Mouse (Mus musculus) embryo, embryonic 11 days (tissue): ENCODE data around the gene Gpr137.

ENCODE experiments used
- DNase-seq: peaks from one replicate; pipeline ENCODE4 v3.0.0-alpha.2; 2015

Gene Gpr137

DNA sequence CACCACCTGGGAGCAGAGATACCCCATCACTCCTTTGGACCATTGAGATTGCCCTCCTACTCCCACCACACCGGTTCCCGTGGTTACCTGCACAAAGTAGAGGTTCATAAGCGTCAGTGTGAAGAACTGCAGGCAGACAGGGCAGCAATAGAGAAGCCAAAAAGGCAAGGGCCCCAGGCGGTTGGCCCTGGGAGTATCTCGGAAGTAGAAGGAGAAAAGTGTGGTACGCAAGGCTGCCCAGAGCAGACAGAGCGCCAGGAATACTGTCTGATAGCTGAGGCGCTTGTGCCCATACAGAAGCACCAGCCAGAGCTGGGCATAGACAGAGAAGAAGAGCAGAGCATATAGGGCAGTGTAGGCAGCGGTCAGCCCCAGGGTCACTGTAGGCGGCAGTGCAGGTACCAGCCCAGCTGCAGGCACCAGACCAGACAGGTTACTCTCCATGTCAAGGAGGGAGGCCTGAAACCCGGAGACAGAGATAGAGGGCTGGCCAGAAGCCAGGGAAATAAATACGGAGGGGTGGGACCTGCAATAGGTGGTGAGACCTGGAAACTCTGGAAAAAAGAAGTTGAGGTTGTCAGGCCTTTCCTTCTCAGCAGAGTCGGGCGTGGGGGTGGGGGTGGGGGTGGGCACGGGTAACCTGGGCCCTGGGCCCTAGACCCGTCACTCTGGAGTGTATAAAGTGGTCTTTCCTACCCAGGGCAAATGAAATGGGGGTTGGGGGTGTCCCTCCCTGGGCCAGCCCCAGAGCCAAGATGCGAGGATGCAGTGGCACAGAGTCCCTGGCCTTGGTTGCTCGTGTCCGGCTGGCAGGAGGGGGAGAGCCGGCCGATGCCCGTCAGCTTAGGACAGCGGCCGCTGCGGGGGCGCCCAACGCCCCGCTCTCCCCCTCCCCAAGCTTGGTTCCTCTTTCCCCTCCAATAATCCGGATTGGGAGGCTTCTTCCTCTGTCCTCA lies 1.6 kb downstream of the Gpr137 start:
- no peak for DNase-seq

DNA sequence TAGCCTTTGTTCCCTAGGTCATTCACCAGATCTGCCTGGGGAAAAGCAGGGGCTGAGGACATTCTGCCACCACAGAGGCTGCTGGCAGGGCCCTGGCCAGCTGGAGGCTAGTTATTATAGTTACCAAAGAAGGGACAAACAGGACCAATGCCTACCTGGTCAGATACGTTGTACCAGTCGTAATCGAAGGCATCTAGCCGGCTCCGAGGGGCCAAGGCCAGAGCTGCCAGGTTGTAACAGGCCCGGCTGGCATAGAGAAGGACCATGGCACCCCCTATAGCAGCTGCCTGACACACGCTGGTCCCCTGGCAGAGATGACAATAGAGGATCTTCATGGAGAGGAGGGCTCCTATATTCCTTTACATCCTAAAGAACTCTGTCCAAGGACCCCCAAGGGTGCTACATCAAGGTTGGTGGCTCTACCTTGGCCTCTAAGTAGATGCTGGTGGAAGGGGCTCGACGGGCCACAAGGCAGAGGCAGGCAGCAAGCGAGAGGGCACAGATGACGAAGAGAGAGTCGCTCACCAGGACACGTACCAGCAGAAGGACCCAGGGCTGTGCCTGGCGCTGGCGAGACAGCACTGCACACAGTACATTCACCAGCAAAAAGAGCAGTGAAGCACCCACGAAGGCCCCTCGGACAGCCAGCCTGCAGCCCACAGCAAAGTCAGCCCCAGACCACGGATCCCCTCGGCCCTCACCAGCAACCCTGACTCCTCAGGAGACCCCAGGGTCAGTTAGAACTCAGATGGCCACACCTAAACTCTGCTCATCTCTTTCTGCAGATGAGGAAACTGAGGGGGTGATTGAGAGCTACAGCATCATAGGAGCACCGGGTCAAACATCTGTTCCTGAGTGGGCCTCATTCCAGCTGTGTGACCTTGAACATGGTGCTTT lies 2.9 kb downstream of the Gpr137 start:
- DNase-seq = no peak

DNA sequence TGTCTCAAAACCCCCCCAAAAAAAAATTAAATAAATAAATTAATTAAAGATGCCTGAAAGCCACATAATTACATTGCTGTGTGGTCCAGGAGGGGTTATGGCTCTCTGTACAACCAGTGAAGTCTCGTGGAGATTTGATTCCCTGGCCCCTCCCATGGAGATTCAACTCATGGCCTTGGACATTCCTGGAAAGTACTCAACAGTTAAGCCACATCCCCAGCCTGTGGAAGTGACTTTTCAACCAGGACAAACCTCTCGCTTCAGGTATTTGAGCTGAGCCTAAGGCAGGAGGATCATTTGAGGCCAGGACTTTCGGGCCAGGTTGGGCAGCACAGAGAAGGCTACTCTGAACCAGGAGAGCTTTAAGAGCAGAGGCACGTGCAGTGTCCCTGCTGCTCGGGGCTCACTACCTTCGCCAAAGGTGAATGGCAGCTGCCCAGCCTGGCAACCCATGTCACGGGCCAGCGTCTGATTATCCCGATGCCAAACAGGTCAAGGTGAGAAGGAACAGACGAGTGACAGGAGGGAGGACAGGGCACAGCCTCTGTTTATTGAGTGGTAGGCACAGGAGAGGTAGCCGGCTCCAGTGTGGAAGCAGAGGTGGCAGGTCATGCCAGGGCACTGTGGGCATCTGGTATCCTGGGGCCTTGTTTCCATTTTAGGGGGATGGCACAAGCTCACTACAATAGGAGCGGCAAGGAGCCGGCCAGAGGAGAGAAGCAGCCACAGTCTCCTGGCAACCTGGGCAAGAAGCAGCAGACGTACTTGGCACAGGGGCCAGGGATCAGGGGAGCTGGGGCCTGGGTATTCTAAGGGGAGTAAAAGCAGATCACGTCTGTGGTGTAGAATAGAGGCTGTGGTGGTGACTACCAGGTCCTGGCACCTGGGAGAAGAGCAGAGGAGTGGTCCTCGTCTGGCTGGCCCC lies 4.5 kb downstream of the Gpr137 start:
- no peak for DNase-seq

GRCm38 (mm10) chr19:6936299-6936698 lies 6.0 kb downstream of the Gpr137 start:
- DNase-seq = no peak

GRCm38 (mm10) chr19:6934195-6934977 lies 7.9 kb downstream of the Gpr137 start, which contains the start of gene Kcnk4:
Kcnk4 (minus strand) TSS chr19:6934515.
- no peak for DNase-seq

- no peak for DNase-seq
These were observed 8.7 kb downstream of the Gpr137 start for GRCm38 (mm10) chr19:6933436-6934194.

- DNase-seq = no peak
These were observed 9.2 kb downstream of the Gpr137 start for GRCm38 (mm10) chr19:6933102-6933435.

DNA sequence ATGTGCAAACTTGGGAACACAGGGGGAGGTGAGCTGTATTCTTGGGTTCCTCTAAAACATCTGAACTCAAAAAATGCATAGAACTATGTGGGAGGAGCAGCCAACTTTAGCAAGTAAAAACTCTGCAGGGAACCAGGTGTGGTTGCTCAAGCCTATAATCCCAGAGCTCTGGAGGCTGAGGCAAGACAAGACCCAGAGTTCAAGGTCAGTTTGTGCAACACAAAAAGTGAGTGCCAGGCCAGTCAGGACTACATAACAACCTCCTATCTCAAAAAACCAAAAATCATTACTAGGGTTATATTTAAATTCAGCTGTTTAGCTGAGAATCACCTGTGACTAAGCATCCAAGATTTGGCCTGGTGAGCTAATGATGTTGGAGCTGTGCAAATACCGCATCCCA lies 10.3 kb downstream of the Gpr137 start:
- no peak for DNase-seq

GRCm38 (mm10) chr19:6931002-6931401 lies 11.3 kb downstream of the Gpr137 start:
- no peak for DNase-seq

DNA sequence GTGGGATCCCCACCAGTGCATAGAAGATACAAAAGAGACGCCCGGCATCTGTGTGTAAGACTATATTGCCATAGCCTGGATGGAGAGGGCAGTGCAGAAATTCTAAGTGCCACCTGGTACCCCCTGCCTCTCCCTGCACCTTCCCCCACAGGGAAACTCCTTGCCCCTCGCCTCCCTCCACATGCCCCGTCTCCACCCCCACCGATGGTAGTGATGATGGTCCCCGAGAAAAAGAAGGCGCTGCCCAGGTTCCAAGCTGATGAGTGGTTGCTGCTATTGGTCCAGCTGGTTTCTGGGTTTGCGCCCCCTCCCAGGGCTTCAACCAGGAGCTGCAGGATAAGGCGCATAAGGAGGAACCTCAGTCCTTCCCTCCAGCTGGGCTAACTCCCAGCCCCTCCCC lies 14.2 kb downstream of the Gpr137 start:
- DNase-seq = no peak

- peak; percentile 64 for DNase-seq
These were observed 15.6 kb downstream of the Gpr137 start for GRCm38 (mm10) chr19:6926559-6927255.

DNA sequence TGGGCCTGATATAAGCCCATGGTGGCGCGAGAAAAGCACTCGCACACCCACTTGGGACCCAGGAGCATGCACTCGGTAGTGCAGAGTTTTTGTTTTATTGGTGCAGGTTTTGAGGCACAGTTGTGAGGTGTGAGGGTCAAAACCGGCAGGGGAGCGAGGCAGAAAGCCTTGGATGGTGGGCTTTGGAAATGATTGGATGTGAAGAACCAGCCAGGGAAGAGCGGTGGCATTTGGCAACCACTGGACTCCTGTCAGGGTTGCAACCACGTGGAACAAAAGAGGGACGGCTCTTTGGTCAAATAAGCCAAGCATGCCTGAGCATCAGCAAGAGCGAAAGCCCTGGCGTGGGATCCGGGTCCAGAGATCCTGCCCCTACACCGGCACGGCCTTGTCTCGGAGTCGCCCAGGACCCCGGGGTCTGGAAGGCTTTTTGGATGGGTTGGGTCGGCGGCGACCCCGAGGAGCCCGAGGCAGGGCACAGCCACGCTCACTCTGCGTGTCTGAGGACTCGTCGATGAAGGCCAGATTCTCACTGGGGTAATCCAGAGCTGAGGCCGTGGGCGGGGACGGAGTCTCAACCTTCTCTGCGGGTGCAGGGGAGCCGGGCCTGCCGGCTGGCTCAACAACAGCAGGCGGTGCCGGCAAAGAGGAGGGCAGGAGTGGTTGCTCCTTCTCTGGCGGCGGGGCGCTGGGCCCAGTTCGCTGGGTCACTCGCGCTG lies 16.5 kb downstream of the Gpr137 start:
- no peak for DNase-seq

GRCm38 (mm10) chr19:6925307-6925573 lies 17.0 kb downstream of the Gpr137 start, which contains the start of gene Catsperz:
Catsperz (minus strand) TSS chr19:6925380.
- no peak for DNase-seq

- DNase-seq = peak; percentile 90
These were observed 17.6 kb downstream of the Gpr137 start for GRCm38 (mm10) chr19:6924461-6925306.

DNA sequence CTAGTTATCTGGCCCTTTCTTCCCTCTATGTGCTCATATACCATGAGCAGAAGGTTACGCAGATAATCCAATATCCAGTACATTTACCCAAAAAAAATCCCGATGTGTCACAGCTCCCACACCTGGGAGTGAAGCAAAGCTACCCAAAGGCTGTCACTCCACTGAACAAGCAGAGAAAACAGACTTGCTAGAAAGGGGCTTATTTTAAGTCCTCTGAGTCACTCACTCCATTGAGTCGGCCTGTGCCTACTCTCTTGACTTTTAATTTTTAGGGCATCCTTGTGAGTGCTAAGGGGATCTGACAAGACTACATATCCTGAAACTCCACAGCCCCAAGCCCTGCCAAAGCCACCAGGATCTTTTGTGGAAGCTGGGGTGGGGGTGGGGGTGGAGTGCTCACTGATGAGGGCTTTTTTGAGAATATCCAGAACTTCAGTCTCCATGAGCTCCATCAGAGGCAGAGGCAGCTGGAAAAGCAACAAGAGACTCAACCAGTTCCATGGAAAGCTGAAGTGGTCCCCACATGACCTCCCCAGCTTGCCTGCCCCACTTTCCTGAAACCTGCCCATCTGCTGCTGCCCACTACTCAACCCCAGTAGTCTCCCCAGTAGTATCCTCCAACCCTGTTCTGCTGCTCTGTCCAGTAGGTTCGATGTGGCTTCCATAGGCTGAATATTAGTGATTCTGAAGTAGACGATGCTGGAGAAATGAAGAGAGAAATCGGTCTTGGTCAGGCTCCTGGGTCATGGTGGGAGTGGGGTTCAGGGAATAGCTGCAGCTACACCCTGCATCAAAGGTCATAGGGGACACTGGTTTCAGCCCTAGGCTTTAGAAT lies 19.2 kb downstream of the Gpr137 start:
- no peak for DNase-seq

DNA sequence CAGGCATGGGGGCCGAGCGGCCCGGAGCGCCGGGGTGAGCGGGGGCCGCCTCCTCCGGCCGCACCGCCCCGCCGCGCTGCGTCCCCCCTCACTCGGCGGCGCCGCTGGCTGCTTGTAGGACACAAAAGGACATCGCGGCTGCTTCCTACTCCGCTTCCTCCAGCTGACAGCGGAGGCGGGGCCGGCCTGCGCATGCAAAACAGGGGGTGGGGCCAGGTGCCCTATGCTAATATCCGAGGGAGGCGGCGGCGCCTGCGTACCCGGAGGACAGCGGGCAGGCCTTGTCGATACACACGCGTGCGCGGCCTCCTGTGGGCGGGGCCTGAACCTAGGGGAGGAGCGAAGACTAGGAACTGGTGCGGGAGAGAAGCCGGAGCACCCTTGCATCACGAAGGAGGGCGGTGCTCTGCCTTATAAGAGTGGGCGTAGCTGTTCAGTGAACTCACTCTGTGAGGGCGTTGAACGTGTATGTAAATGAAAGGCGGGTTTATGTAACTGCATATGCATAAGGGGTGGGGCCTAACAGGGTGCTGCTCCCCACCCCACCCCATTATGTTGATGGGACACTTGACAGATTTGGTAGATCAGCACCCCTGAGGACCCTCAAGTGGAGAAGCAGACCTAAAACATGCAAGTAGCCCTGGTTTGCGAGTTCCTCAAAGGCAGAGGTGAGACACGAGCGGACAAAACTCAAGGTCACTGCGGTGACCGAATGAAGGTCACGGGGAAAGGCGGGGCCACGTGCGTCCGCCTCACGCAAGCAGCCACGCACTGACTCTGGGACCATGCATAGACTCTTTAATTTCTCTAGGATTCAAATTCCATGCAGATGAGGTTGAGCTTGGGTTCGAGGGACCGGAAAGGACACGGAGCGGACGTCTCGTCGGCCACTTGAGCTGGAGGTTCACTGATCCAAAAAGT lies 20.4 kb downstream of the Gpr137 start, which contains the start of gene Esrra:
Gene Esrra, minus strand, starts transcription at position 167 of the 921 bp plus-strand sequence.
- DNase-seq = peak; percentile 100
